Mouse (Mus musculus): ENCODE measurements around the gene Gli3.

Gli3 gene

GRCm38 (mm10) chr13:15762291-15762690 is 299.3 kb downstream of the Gli3 start:
- in situ Hi-C loops (cut with MboI; ENCODE audit: low pct_unique_long_range_greater_than_20kb in 1 of 2, low sequenced_read_pairs in 2 of 2, unreplicated experiment in 1 of 2) = loop anchor here in 1 of 2 experiments (10.0 kb wide), 1 partner anchor 1097 kb away; no protein-coding TSS in a partner anchor

- in situ Hi-C loops (cut with MboI; ENCODE audit: low pct_unique_long_range_greater_than_20kb in 1 of 2, low sequenced_read_pairs in 2 of 2, unreplicated experiment in 1 of 2) = loop anchor here in 1 of 2 experiments (10.0 kb wide), 1 partner anchor 1098 kb away; no protein-coding TSS in a partner anchor
These were observed 299.9 kb downstream of the Gli3 start for GRCm38 (mm10) chr13:15762901-15763417.

DNA sequence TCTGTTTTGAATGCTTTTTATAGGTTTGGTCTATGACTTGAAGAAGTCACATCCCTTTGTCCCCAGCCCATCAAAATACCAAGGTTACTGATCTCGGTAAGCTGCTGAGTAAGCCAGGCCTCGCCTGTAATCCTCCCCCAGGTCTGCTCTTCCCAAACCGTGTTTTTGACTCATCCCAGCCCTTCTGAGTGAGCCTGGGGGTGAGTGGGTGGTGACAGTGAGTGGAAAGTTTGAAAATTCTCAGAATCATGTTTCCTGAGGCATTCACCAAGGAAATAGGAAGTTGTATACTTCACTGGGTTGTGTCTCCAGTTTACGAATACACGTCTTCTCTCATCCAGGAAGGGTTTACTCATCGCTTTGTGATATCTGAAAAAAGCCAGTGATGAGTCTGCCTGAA is 314.6 kb downstream of the Gli3 start:
- in situ Hi-C loops (cut with MboI; ENCODE audit: low pct_unique_long_range_greater_than_20kb in 1 of 2, low sequenced_read_pairs in 2 of 2, unreplicated experiment in 1 of 2) = no loop called here

Data from mouse embryonic stem cell (cell line).